Mouse (Mus musculus) liver, embryonic 14.5 days (tissue): Measurements from ENCODE around the gene Wfdc13.

Experiments used
- CTCF ChIP-seq: IDR thresholded peaks from 2 replicates; pipeline ENCODE4 v1.5.1; 2016; ENCODE audit warnings: antibody characterized with exemption, low read depth, control low read depth
- EP300 ChIP-seq: IDR thresholded peaks from 2 replicates; pipeline ENCODE4 v1.6.1; 2016; ENCODE audit warnings: antibody characterized with exemption, low read depth

- TF ChIP-seq CTCF (no peak), EP300 (no peak)
These were observed at the start of gene Wfdc13 for GRCm38 (mm10) chr2:164684807-164685206.
